Mouse (Mus musculus) embryonic fibroblast, embryonic 13.5 days (primary cell): ENCODE data around the gene Gnb3. TPM values are rescaled to one million over a fixed set of nuclear protein-coding genes. Genes with fewer than 3 reads are reported as not detected.
A peak's percentile ranks its signal among the peaks of the same experiment; 100 is the strongest.
"Not testable (repeated sequence)": the region's sequence is repeated elsewhere in the genome, so short reads cannot be mapped to it uniquely, and the experiment has no call there.

Experiments
- H3K27ac ChIP-seq: 2 replicates; pipeline ENCODE4 v1.5.1; 2012; ENCODE audit warnings: low read length, control low read depth, inconsistent platforms; ENCODE audit not compliant: insufficient read depth
- H3K4me1 ChIP-seq: 2 replicates; pipeline ENCODE4 v1.6.1; 2011; ENCODE audit warnings: low read length; ENCODE audit not compliant: control insufficient read depth, insufficient read depth
- H3K4me3 ChIP-seq: 2 replicates; pipeline ENCODE4 v1.5.1; 2011; ENCODE audit warnings: mild to moderate bottlenecking, control low read depth, low read length; ENCODE audit not compliant: insufficient read depth
- CTCF ChIP-seq: IDR thresholded peaks from 2 replicates; pipeline ENCODE4 v1.5.1; 2011; ENCODE audit warnings: mild to moderate bottlenecking, control low read depth, low read length, moderate library complexity, borderline replicate concordance; ENCODE audit not compliant: insufficient read depth
- POLR2A ChIP-seq: IDR thresholded peaks from 2 replicates; pipeline ENCODE4 v1.6.1; 2011; ENCODE audit warnings: low read depth, mild to moderate bottlenecking, control low read depth, low read length, moderate library complexity
- polyA plus RNA-seq: library from polyadenylated mRNA; stranded (reverse); fragments of >200 nt; gene quantifications from 2 replicates; pipeline ENCODE4 v1.2.4, GENCODE M21; 2011; ENCODE audit warnings: low read depth; ENCODE audit not compliant: missing spikeins, insufficient read length

Gnb3 gene
- polyA plus RNA-seq, 1 experiment = 0.72 TPM

DNA sequence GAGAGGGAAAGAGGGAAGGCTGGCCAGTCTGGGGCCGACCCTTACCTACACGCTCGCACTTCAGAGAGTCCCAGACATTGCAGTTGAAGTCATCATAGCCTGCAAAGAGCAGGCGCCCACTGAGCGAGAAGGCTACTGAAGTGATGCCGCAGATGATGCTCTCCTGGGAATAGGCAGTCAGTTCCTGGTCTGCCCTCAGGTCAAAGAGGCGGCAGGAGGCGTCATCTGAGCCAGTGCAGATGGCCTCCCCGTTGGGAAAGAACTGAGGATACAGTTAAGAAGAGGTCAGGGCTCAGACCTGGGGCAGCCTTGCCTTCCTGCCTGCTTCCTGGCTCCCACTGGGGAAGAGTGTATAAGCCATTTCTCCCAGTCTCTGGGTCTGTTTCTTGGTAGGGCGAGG, 4.5 kb downstream of the Gnb3 start:
- TF ChIP-seq CTCF = no peak
- no peak for TF ChIP-seq POLR2A
- H3K4me3 ChIP-seq = no peak overlapping the region
- H3K27ac ChIP-seq = no peak overlapping the region
- H3K4me1 ChIP-seq = no peaks in the 10 kb centered on the region

DNA sequence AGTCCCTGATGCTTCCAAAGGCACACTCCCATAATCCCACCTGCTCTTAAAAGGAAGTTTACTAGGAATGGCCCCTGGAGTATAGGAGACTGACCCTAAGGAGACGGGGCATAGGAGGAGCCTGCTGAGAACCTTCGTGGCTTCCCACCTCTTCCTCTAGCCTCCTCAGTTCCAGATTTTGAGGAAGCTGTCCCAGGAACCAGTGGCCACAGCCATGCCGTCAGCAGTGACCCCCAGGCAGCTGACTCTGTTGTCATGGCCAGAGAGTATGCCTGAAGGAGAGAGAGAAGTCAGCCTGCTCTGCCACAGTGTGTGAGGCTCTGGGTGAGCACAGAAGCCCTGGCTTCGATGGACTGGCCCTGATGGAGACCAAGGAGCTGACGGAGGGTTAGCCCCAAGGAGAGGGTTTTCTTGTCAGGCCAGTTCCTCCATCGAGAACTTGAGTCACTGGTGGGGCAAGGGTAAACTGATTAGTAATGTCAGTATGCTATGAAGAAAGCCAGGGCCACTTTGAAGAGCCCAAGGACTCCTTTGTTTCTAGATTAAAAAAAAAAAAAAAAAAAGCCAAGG, 5.5 kb downstream of the Gnb3 start:
- H3K27ac ChIP-seq = no peak overlapping the region
- no peak for TF ChIP-seq POLR2A
- no peak for TF ChIP-seq CTCF
- H3K4me1 ChIP-seq = no peaks in the 10 kb centered on the region

DNA sequence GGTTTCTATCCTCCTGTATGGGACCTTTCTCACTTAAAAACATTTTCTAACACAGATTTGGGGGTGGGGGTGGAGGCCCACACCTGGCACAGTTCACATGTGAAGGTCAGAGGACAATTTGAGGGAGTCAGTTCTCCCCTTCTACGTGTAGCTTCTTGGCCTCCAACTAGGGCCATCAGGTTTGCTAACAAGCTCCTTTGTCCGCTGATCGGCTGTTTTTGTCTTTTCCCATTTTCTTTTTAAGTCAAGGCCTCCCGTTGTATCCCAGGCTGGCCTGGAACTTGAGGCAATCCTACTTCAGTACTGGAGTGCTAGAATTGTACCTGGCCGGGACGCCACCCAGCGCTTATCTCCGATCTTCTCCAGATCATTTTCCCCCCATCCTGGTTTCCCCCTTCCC, 8.4 kb downstream of the Gnb3 start:
- TF ChIP-seq CTCF (no peak), POLR2A (no peak)
- H3K4me3 ChIP-seq = no peak overlapping the region
- H3K27ac ChIP-seq = no peak overlapping the region
- no peaks in the 10 kb centered on the region for H3K4me1 ChIP-seq

More for the DNA sequence above, 5.5 kb downstream of the Gnb3 start:
- no peak overlapping the region for H3K4me3 ChIP-seq

DNA sequence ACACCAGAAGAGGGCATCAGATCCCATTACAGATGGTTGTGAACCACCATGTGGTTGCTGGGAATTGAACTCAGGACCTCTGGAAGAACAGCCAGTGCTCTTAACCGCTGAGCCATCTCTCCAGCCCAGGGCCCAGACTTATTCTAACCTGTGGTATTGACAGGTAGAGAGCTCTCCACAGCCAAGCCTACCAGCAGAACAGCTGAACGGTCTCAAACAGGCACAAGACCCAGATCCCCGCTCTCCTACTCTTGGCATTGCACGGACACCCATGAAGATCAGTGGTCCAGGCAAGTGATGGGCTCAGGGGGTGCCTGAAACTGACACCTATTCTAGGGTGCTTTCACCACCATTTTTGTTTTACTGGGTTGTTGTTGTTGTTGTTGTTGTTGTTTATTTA, 8.9 kb downstream of the Gnb3 start:
- not testable (repeated sequence) for H3K4me1 ChIP-seq, H3K4me3 ChIP-seq, H3K27ac ChIP-seq

DNA sequence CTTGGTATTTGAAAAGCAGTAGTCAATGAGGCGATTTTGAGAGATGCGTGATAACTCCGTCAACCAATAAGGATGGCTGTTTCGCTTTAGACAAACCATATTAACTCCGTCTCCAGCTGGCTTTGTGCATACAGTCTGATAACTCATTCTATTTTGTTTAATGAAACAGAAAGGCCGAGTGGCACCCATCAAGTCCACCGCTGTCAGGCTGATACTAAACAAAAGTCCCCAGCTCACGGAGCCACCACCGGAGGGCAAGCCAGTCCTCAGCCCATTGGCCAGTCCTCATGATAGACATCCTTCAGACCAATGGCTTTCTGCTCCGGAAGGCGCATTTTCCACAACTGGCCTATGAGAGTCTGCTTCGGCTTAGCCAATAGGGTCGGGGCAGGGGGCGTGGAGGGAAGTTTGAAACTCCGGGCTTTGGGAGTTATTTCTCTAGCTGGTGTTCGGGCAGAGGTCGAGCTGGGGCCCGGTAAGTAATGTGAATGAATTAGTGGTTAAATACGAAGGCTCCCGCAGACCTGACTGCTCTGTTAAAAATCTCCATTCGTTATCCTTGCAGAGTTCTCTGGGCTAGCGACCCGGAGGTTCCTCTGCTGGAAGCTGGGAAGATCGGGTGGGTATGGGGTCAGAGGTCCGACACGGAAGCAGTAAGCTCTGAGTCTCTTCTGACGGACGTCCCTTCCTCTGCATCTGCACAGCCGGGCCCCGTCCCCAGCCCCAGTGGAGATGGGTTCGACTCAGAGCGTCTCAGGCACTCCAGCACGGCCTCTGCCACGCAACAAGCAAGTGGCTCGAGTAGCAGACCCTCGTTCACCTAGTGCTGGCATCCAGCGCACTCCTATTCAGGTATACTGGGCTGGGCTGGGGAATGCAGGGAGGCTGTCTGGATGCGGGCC, 10.0 kb downstream of the Gnb3 start:
- H3K4me1 ChIP-seq = no peaks in the 10 kb centered on the region
- peak overlapping the region; percentile 71 for H3K4me3 ChIP-seq
- peak overlapping the region; percentile 85 for H3K27ac ChIP-seq
- TF ChIP-seq POLR2A = peak; percentile 77
- TF ChIP-seq CTCF = no peak

DNA sequence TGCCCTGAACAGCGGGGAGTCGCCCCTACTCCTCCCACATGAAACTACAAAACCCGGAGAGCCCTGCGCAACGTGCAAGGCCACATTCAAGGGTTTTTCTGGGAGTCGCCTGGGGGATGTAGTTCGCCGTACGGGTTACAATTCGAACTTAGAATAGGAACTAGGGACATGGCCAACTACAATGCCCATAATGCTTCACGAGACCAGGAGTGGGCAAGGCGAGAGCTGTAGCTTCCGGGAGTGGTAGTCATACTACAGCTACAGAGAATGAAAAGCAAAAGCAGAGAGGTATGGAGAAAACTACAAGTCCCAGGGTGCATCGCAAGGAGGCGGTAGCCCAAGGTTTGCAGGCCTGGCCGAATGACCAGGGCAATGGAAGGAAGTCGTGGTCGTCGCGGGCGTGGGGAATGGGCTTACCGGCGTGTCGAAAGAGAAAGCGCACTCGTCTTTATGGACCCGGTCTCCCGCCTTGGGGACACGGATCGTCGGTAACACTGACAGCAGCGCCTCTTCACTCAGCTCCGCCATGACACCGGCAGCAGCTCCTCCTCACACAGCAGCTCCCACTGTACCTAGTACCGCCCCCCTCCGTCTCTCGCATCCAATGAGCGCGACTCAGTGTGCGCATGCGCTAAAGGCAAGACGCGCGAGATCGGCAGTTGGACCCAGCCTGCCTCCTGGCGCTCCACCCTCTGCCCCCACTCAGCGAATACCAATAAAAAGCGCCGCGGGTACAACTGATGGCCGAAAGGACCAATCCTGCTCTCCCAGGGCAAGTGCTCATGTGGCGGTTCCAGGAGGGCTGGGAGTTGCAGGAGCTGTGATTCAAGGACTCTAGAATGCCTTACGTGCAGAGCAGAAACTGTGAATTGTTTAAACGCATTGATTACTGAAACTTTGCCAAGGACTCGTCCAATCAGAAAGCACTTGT, 10.9 kb downstream of the Gnb3 start, which contains the start of the genes Usp5 and Cdca3:
Gene Usp5 (minus strand): TSS at position 617 of the 931 bp plus-strand sequence.
Gene Cdca3 (plus strand): TSS at position 680 of the 931 bp plus-strand sequence.
- Histone ChIP-seq H3K27ac (peak within 1 kb of the TSS; percentile 85), H3K4me1 (no peaks in the 10 kb centered on the region), H3K4me3 (peak within 1 kb of the TSS; percentile 71)
- TF ChIP-seq POLR2A (no peak; the same call in none of the 2 replicates), CTCF (no peak)

DNA sequence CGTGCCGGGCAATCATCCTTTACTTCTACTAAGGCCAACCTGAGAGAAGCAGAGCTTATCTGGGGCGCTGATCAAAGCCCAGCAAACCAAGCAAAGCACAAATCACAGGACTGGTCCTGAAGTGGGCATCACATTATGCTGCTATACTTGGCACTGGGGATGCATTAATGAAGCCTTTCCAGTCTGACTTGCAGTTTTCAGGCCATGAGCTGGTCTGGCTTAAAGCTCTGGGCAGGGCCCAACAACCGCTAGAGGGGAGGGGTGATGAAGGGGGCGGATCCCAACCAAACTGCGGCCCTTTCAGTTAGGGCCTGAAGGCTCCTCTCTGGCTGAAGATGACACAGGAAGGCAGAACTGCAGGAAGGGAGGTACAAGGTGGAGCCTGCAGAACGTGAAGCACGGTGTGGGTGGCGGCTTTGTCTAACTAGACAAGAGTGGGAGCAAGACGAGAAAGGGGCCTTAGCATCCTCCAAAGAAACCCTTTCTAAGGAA, 11.9 kb downstream of the Gnb3 start:
- TF ChIP-seq CTCF (no peak), POLR2A (peak; percentile 86)
- Histone ChIP-seq H3K27ac (peak overlapping the region; percentile 55), H3K4me3 (peak overlapping the region; percentile 70)

DNA sequence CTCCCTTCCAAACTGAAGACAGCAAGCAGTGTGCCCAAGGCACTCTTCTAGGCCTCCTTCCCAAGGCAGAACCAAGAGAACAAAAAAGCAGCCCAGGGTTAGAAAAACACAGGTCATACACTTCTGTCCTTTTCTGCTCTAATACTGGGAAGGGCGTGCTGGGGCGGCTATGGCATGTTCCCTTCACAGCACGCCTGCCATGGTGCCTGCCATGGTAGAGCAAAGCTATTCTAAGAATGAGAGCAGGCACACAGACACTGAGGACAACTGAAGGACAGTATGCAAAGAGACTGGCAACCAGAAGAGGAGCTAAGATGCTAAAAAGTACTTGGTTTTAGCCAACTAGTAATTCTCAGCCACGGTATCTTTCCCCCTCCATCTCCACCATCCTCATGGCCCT, 18.0 kb downstream of the Gnb3 start:
- Histone ChIP-seq H3K4me1 (no peaks in the 10 kb centered on the region), H3K27ac (no peak overlapping the region), H3K4me3 (no peak overlapping the region)
- TF ChIP-seq CTCF = no peak
- TF ChIP-seq POLR2A = no peak

More for the DNA sequence above, 11.9 kb downstream of the Gnb3 start:
- H3K4me1 ChIP-seq = no peaks in the 10 kb centered on the region

DNA sequence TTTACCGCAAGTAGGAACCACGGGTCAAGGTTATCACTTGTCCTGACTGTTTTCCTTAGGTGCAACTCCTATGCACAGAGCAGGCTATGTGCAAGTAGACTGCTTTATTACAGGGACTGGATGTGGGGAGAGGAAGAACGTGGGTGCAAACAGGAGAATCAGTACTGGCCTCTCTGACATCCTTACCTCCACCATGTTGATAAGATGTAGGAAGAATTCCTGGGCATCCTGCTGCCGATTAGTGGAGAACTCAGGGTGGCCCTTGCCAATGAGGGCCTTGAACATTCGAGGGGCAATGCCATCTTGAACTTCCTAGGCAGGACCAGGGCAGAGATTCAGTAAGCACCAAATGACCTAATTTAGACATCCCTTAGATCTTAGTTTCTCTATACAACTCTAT, 19.2 kb downstream of the Gnb3 start:
- Histone ChIP-seq H3K27ac (no peak overlapping the region), H3K4me3 (no peak overlapping the region), H3K4me1 (no peaks in the 10 kb centered on the region)
- TF ChIP-seq CTCF = no peak
